Mouse (Mus musculus) MEL (cell line): ENCODE measurements around the gene Npas3. TPM values are rescaled to one million over a fixed set of nuclear protein-coding genes. Genes with fewer than 3 reads are reported as not detected.

Experiments
- DNase-seq: peaks from one replicate; pipeline ENCODE4 v3.0.0; 2011; ENCODE audit warnings: low read depth, low spot score
- H3K27ac ChIP-seq: 2 replicates; pipeline ENCODE4 v1.5.1; 2012; ENCODE audit warnings: low read depth, mild to moderate bottlenecking, control low read depth, low read length, moderate library complexity; ENCODE audit not compliant: control insufficient read depth
- H3K27me3 ChIP-seq, 2 experiments: fragments of 150-350 bp in 1 of 2; sonication (generic) in 1 of 2; 2 replicates each; pipeline ENCODE4 v1.6.1; 2012; ENCODE audit warnings: low read length in 2 of 2, mild to moderate bottlenecking in 2 of 2, improper control_type of control experiment in 1 of 2, moderate library complexity in 1 of 2; ENCODE audit not compliant: insufficient read depth in 2 of 2, control insufficient read depth in 1 of 2
- H3K36me3 ChIP-seq, 2 experiments: 2 replicates each; pipeline ENCODE4 v1.6.1; 2012 to 2014; ENCODE audit warnings: low read length in 2 of 2, improper control_type of control experiment in 1 of 2, inconsistent platforms in 1 of 2, mild to moderate bottlenecking in 1 of 2; ENCODE audit not compliant: insufficient read depth in 2 of 2, control insufficient read depth in 1 of 2
- H3K4me1 ChIP-seq, 2 experiments: fragments of 150-350 bp in 1 of 2; sonication (generic) in 1 of 2; 2 replicates each; pipeline ENCODE4 v1.6.1; 2012; ENCODE audit warnings: low read length in 2 of 2, improper control_type of control experiment in 1 of 2, mild to moderate bottlenecking in 1 of 2; ENCODE audit not compliant: insufficient read depth in 2 of 2, control insufficient read depth in 1 of 2
- H3K4me3 ChIP-seq, 2 experiments: fragments of 150-350 bp in 1 of 2; sonication (generic) in 1 of 2; 2 replicates each; pipeline ENCODE4 v1.5.1; 2012; ENCODE audit warnings: low read depth in 2 of 2, low read length in 2 of 2, mild to moderate bottlenecking in 2 of 2, moderate library complexity in 2 of 2, control low read depth in 1 of 2, improper control_type of control experiment in 1 of 2; ENCODE audit not compliant: control insufficient read depth in 1 of 2, insufficient read depth in 1 of 2
- H3K79me2 ChIP-seq: 2 replicates; pipeline ENCODE4 v1.6.1; 2012; ENCODE audit warnings: mild to moderate bottlenecking, low read length, moderate library complexity; ENCODE audit not compliant: control insufficient read depth, poor library complexity, insufficient read depth
- H3K9ac ChIP-seq: 2 replicates; pipeline ENCODE4 v1.6.1; 2012; ENCODE audit warnings: low read depth, mild to moderate bottlenecking, control low read depth, low read length, moderate library complexity; ENCODE audit not compliant: control insufficient read depth, poor library complexity, severe bottlenecking
- H3K9me3 ChIP-seq: fragments of 150-350 bp; sonication (generic); replicated peaks from 2 replicates; pipeline ENCODE4 v1.6.1; 2012; ENCODE audit warnings: mild to moderate bottlenecking, low read length, improper control_type of control experiment, moderate library complexity; ENCODE audit not compliant: insufficient read depth
- CHD2 ChIP-seq: IDR thresholded peaks from 2 replicates; pipeline ENCODE4 v1.6.1; 2011; ENCODE audit warnings: low read length, improper control_type of control experiment
- CTCF ChIP-seq, 3 experiments: IDR thresholded peaks in 2 of 3; conservative IDR thresholded peaks in 1 of 3; 2 replicates each; pipeline ENCODE4 v1.5.1; 2011 to 2012; ENCODE audit warnings: low read length in 3 of 3, low read depth in 2 of 3, mild to moderate bottlenecking in 2 of 3, improper control_type of control experiment in 1 of 3, inconsistent platforms in 1 of 3, mixed read lengths in 1 of 3, moderate library complexity in 1 of 3; ENCODE audit not compliant: control insufficient read depth in 1 of 3, insufficient read depth in 1 of 3, poor library complexity in 1 of 3, severe bottlenecking in 1 of 3
- ELF1 ChIP-seq: IDR thresholded peaks from 2 replicates; pipeline ENCODE4 v1.6.1; 2014; ENCODE audit warnings: low read depth, mild to moderate bottlenecking, inconsistent platforms, low read length, improper control_type of control experiment, moderate library complexity
- ETS1 ChIP-seq: IDR thresholded peaks from 2 replicates; pipeline ENCODE4 v1.6.1; 2012; ENCODE audit warnings: low read depth, mild to moderate bottlenecking, inconsistent platforms, low read length, improper control_type of control experiment, moderate library complexity
- HCFC1 ChIP-seq: IDR thresholded peaks from 2 replicates; pipeline ENCODE4 v1.6.1; 2012; ENCODE audit warnings: low read depth, mild to moderate bottlenecking, inconsistent platforms, low read length, improper control_type of control experiment, moderate library complexity
- MEF2A ChIP-seq: IDR thresholded peaks from 2 replicates; pipeline ENCODE4 v1.6.1; 2014; ENCODE audit warnings: low read depth, mild to moderate bottlenecking, inconsistent platforms, low read length, improper control_type of control experiment; ENCODE audit not compliant: poor library complexity, insufficient replicate concordance, severe bottlenecking; ENCODE audit errors: extremely low read depth
- MXI1 ChIP-seq: IDR thresholded peaks from 2 replicates; pipeline ENCODE4 v1.6.1; 2011; ENCODE audit warnings: mild to moderate bottlenecking, low read depth, low read length, improper control_type of control experiment
- MYB ChIP-seq: IDR thresholded peaks from 2 replicates; pipeline ENCODE4 v1.6.1; 2011; ENCODE audit warnings: mild to moderate bottlenecking, low read depth, low read length, improper control_type of control experiment
- MYC ChIP-seq: IDR thresholded peaks from 2 replicates; pipeline ENCODE4 v1.6.1; 2011; ENCODE audit warnings: low read depth, mild to moderate bottlenecking, low read length, improper control_type of control experiment, moderate library complexity
- NELFE ChIP-seq: IDR thresholded peaks from 2 replicates; pipeline ENCODE4 v1.6.1; 2011; ENCODE audit warnings: low read depth, low read length, improper control_type of control experiment
- POLR2A ChIP-seq, 2 experiments: IDR thresholded peaks; 2 replicates each; pipeline ENCODE4 v1.6.1; 2011 to 2012; ENCODE audit warnings: low read length in 2 of 2, mild to moderate bottlenecking in 2 of 2, control low read depth in 1 of 2, improper control_type of control experiment in 1 of 2, low read depth in 1 of 2, moderate library complexity in 1 of 2; ENCODE audit not compliant: control insufficient read depth in 1 of 2, insufficient read depth in 1 of 2, poor library complexity in 1 of 2
- SIN3A ChIP-seq: IDR thresholded peaks from 2 replicates; pipeline ENCODE4 v1.6.1; 2012; ENCODE audit warnings: low read length, improper control_type of control experiment, inconsistent platforms
- USF2 ChIP-seq, 2 experiments: IDR thresholded peaks; 2 replicates each; pipeline ENCODE4 v1.6.1; 2011 to 2012; ENCODE audit warnings: improper control_type of control experiment in 2 of 2, low read length in 2 of 2, borderline replicate concordance in 1 of 2, inconsistent platforms in 1 of 2, low read depth in 1 of 2, mild to moderate bottlenecking in 1 of 2; ENCODE audit not compliant: insufficient read depth in 1 of 2
- ZC3H11A ChIP-seq: IDR thresholded peaks from 2 replicates; pipeline ENCODE4 v1.6.1; 2012; ENCODE audit warnings: low read depth, mild to moderate bottlenecking, inconsistent platforms, low read length, improper control_type of control experiment
- ZMIZ1 ChIP-seq: IDR thresholded peaks from 2 replicates; pipeline ENCODE4 v1.6.1; 2012; ENCODE audit warnings: low read depth, mild to moderate bottlenecking, inconsistent platforms, low read length, improper control_type of control experiment, moderate library complexity
- ZNF384 ChIP-seq: IDR thresholded peaks from 2 replicates; pipeline ENCODE4 v1.6.1; 2012; ENCODE audit warnings: low read depth, mild to moderate bottlenecking, inconsistent platforms, low read length, improper control_type of control experiment
- polyA plus RNA-seq, 2 experiments: library from polyadenylated mRNA; stranded (reverse) in 1 of 2; unstranded in 1 of 2; fragments of >175 nt in 1 of 2; fragments of >200 nt in 1 of 2; gene quantifications; 2 replicates each; pipeline versions ENCODE4 v1.2.1 to v1.2.4; 2012; ENCODE audit warnings: low replicate concordance in 2 of 2, low read depth in 1 of 2; ENCODE audit not compliant: insufficient read length in 2 of 2, insufficient read depth in 1 of 2, missing spikeins in 1 of 2
- total RNA-seq: library from RNA; depleted of rRNA; stranded (reverse); fragments of 300-350 nt; gene quantifications from 2 replicates; pipeline ENCODE4 v1.2.3, GENCODE M21; 2012

The Npas3 gene
- total and polyA plus RNA-seq, 3 experiments: not detected

GRCm38 (mm10) chr12:53852432-53852831 lies 604.0 kb downstream of the Npas3 start:
- TF ChIP-seq ZNF384: no peak
- no peak for TF ChIP-seq ELF1
- TF ChIP-seq CTCF (IDR thresholded peaks at IDR 0.05 in 2 of 3, conservative IDR thresholded peaks at IDR 0.05 in 1 of 3; ENCODE audit: control insufficient read depth in 1 of 3, insufficient read depth in 1 of 3, low read depth in 2 of 3, low read length in 3 of 3, poor library complexity in 1 of 3, severe bottlenecking in 1 of 3): no peak
- DNase-seq: no peak
- no peaks in the 10 kb centered on the region for H3K9me3 ChIP-seq

GRCm38 (mm10) chr12:53860176-53860575 lies 611.7 kb downstream of the Npas3 start:
- Histone ChIP-seq H3K27ac (no peak overlapping the region), H3K4me1 (no peaks in the 10 kb centered on the region), H3K27me3 (no peaks in the 10 kb centered on the region), H3K36me3 (no peaks in the 10 kb centered on the region), H3K9me3 (no peaks in the 10 kb centered on the region), H3K9ac (no peak overlapping the region), H3K4me3 (no peak overlapping the region), H3K79me2 (no peaks in the 10 kb centered on the region)
- TF ChIP-seq MXI1 (no peak), SIN3A (no peak)
- DNase-seq: no peak

More at GRCm38 (mm10) chr12:53852432-53852831, 604.0 kb downstream of the Npas3 start:
- no peak overlapping the region for H3K4me3 ChIP-seq
- H3K36me3 ChIP-seq: no peaks in the 10 kb centered on the region
- H3K4me1 ChIP-seq: no peaks in the 10 kb centered on the region
- no peaks in the 10 kb centered on the region for H3K27me3 ChIP-seq
- no peak overlapping the region for H3K27ac ChIP-seq
- H3K79me2 ChIP-seq: no peaks in the 10 kb centered on the region
- H3K9ac ChIP-seq: no peak overlapping the region

GRCm38 (mm10) chr12:53862281-53862680 lies 613.8 kb downstream of the Npas3 start:
- no peak overlapping the region for H3K27ac ChIP-seq
- H3K4me1 ChIP-seq: no peaks in the 10 kb centered on the region
- no peaks in the 10 kb centered on the region for H3K9me3 ChIP-seq
- no peak overlapping the region for H3K4me3 ChIP-seq
- no peaks in the 10 kb centered on the region for H3K27me3 ChIP-seq
- H3K36me3 ChIP-seq: no peaks in the 10 kb centered on the region
- no peak for TF ChIP-seq POLR2A (IDR thresholded peaks at IDR 0.05; ENCODE audit: control insufficient read depth in 1 of 2, insufficient read depth in 1 of 2, low read depth in 1 of 2, low read length in 2 of 2, poor library complexity in 1 of 2)
- TF ChIP-seq USF2 (IDR thresholded peaks at IDR 0.05; ENCODE audit: borderline replicate concordance in 1 of 2, insufficient read depth in 1 of 2, low read depth in 1 of 2, low read length in 2 of 2): no peak
- TF ChIP-seq ZNF384: no peak
- TF ChIP-seq MEF2A: no peak
- TF ChIP-seq NELFE: no peak
- no peak for TF ChIP-seq ETS1
- TF ChIP-seq HCFC1: no peak
- TF ChIP-seq MYC: no peak
- no peak for TF ChIP-seq ZMIZ1
- no peak for TF ChIP-seq ZC3H11A
- TF ChIP-seq MYB: no peak
- no peak for TF ChIP-seq CHD2
- no peaks in the 10 kb centered on the region for H3K79me2 ChIP-seq
- no peak for DNase-seq
- H3K9ac ChIP-seq: no peak overlapping the region
